Mouse (Mus musculus) activated CD4-positive, CD25-positive, alpha-beta regulatory T cell, adult 4 months (primary cell): ENCODE measurements at regions not wholly inside any gene's neighbourhood (a gene's known extent, or its start where the extent isn't known, plus 50 kb on each side); places are given as distances from the start of the nearest gene placed in this dataset.

Experiments used
- ATAC-seq: one replicate; pipeline ENCODE4 v1.8.0; 2017

- ATAC-seq = no peak
Observed at GRCm38 (mm10) chr14:76665754-76666371, 109.2 kb upstream of the Serp2 start.

GRCm38 (mm10) chr14:76664586-76665508 is 108.2 kb upstream of the Serp2 start:
- peak; percentile 36 for ATAC-seq

GRCm38 (mm10) chr14:76663816-76664215 is 107.1 kb upstream of the Serp2 start:
- ATAC-seq = no peak

GRCm38 (mm10) chr14:76662871-76663270 is 106.2 kb upstream of the Serp2 start:
- ATAC-seq = no peak

- no peak for ATAC-seq
Observed at GRCm38 (mm10) chr14:76660906-76661305, 104.2 kb upstream of the Serp2 start.

GRCm38 (mm10) chr14:76658952-76659502 is 102.3 kb upstream of the Serp2 start:
- ATAC-seq = no peak

GRCm38 (mm10) chr14:76657784-76658610 is 101.3 kb upstream of the Serp2 start:
- ATAC-seq = no peak

- no peak for ATAC-seq
Observed at GRCm38 (mm10) chr14:76657375-76657774, 100.7 kb upstream of the Serp2 start.

- no peak for ATAC-seq
Observed at GRCm38 (mm10) chr14:76652356-76653126, 95.9 kb upstream of the Serp2 start.

- no peak for ATAC-seq
Observed at GRCm38 (mm10) chr14:76651096-76651495, 94.4 kb upstream of the Serp2 start.

- no peak for ATAC-seq
Observed at GRCm38 (mm10) chr14:76649927-76650326, 93.2 kb upstream of the Serp2 start.

- ATAC-seq = no peak
Observed at GRCm38 (mm10) chr14:76644716-76645115, 88.0 kb upstream of the Serp2 start.

GRCm38 (mm10) chr14:76641752-76642529 is 85.3 kb upstream of the Serp2 start:
- ATAC-seq = no peak

- ATAC-seq = no peak
Observed at GRCm38 (mm10) chr14:76633170-76633569, 76.5 kb upstream of the Serp2 start.

GRCm38 (mm10) chr14:76632763-76633162 is 76.1 kb upstream of the Serp2 start:
- ATAC-seq = no peak

GRCm38 (mm10) chr14:76631740-76632139 is 75.1 kb upstream of the Serp2 start:
- no peak for ATAC-seq

GRCm38 (mm10) chr14:76631181-76631580 is 74.5 kb upstream of the Serp2 start:
- ATAC-seq = no peak

- no peak for ATAC-seq
Observed at GRCm38 (mm10) chr14:76629913-76630478, 73.3 kb upstream of the Serp2 start.

- no peak for ATAC-seq
Observed at GRCm38 (mm10) chr14:76628182-76628892, 71.6 kb upstream of the Serp2 start.
